Mouse (Mus musculus) bone marrow macrophage, adult 2 months (primary cell): ENCODE measurements around the gene Trim46.

Experiments used
- CTCF ChIP-seq: IDR thresholded peaks from 2 replicates; pipeline ENCODE4 v1.5.1; 2012; ENCODE audit warnings: low read depth, mild to moderate bottlenecking, low read length, moderate library complexity
- POLR2A ChIP-seq: IDR thresholded peaks from 2 replicates; pipeline ENCODE4 v1.6.1; 2012; ENCODE audit warnings: mild to moderate bottlenecking, low read depth, low read length, borderline replicate concordance

GRCm38 (mm10) chr3:89228836-89229235, 17.3 kb downstream of the Trim46 start, which contains the start of gene Muc1:
- TF ChIP-seq CTCF (no peak), POLR2A (no peak)
